Mouse (Mus musculus) bone marrow macrophage, adult 2 months (primary cell): ENCODE measurements around the gene Morn4.

Source experiments
- CTCF ChIP-seq: IDR thresholded peaks from 2 replicates; pipeline ENCODE4 v1.5.1; 2012; ENCODE audit warnings: low read depth, mild to moderate bottlenecking, low read length, moderate library complexity
- POLR2A ChIP-seq: IDR thresholded peaks from 2 replicates; pipeline ENCODE4 v1.6.1; 2012; ENCODE audit warnings: mild to moderate bottlenecking, low read depth, low read length, borderline replicate concordance

GRCm38 (mm10) chr19:42034146-42034775, 51.9 kb downstream of the Morn4 start:
- TF ChIP-seq POLR2A: no peak
- TF ChIP-seq CTCF: no peak
